Mouse (Mus musculus): Measurements from ENCODE around the gene Dusp18.

Dusp18 gene

DNA sequence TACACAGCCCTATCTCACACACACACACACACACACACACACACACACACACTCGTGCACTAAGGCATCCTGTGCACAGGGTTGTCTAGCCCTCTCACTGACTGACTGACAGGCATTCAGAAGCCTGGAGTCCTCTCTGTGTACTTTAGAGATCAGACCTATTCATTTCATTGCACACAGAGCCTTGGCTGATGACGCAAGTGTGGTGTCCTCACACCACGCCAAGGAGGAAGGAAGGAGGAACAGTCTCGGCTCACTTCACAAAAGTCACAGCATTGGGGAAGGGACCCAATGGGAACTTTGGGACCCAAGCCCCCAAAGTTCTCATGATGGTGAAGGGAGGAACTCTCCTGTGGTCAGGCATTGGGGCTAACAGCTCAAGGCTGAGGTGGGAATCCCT, 35.0 kb downstream of the Dusp18 start:
- DNase-seq (ENCODE audit: low spot score in 2 of 2): peak; percentile 15 to 61

DNA sequence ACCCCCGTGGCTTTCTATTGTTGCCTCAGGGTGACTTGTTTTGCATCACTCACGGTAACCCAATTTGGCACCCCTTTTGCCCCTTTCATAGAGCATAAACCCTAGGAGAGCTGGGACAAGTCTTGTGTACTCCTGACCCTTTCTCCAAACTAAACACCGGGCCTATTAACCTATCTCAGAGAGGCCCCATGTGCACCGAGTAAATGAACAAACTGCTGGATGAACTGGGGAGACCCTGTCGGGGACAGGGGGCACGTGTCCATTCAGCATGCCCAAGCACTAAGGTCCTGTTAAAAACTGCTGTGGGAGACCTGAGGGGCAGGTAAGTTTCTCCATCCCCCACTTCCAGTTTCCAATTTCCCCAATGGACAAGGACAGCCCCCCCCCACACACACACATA, 35.9 kb downstream of the Dusp18 start:
- peak in 1 of 2 experiments; percentile 7 for DNase-seq (ENCODE audit: low spot score in 2 of 2)

DNA sequence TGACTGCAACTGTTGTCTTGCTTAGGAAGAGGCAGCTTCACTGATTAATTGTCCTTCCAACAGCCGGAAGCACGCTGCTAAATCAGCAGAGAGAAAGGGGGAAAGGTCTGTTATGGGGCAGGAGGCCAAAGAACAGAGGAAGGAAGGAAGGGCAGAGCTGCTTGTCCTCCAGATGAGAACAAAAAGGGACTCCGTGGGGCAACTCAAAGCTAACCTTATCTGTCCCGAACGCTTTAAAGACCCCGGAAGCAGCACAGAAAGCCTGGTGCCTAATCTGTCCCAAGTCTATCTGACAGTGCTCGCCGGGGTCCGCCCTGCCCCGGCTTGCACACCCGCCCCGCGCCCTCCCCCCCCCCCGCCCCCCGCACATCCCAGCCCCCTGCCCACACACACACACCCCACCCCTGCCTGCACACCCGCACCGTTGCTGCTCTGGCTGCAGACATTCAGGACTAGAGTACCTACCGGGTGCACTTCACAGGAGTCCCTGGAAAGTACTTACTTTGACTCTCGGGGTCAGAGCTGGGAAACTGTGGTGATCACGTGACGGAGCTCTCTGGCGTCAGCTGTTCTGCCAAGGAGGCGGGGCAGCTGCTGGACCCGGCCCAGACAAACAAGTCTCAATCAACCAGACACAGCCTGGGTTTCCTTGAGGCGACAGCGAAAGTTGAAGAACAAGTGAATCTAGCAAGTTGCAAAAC, 36.6 kb downstream of the Dusp18 start, which contains the start of gene Tcn2:
TSS of gene Tcn2 (minus strand) at position 649 of the 701 bp plus-strand sequence.
- peak; percentile 60 to 78 for DNase-seq (ENCODE audit: low spot score in 2 of 2)

DNA sequence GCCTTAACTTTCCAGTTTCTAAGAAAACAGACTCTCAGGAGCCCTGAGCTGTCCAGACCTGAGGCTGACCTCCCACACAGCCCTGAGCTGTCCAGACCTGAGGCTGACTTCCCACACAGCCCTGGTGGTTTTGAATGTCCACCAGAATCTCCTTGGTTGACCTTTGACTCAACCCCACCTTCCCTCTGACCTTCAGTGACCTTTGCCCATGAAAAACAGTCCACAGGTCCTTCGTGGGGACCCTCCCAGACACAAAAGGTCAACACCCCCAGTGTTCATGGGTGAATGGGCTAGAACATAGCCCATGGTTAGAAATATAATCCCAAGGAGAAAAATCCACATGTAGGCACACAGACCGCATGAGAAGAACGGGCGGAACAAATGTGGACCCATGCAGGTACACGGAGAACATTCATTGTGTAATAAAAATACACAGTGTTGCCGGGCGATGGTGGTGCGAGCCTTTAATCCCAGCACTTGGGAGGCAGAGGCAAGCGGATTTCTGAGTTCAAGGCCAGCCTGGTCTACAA, 38.8 kb downstream of the Dusp18 start:
- peak in 1 of 2 experiments; percentile 40 for DNase-seq (ENCODE audit: low spot score in 2 of 2)

DNA sequence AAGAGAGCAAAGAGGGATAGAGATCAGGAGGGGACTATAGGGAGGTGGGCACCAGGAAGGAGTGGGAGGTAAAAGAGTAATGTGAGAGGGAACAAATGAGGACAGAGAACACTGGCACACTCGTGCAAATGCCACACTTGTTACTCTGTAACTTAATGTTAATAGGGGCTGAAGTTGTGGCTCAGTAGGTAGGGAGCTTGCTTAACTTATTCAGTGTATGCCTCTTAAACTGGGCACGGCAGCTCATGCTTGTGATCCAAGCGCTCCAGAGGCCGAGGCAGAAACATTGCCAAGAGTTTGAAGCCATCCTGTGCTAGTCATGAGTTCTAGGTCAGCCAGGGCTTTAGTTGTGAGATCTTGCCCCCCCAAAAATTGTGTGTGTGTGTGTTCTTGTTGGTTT, 40.1 kb downstream of the Dusp18 start:
- DNase-seq (ENCODE audit: low spot score in 2 of 2): peak; percentile 3 to 41

DNA sequence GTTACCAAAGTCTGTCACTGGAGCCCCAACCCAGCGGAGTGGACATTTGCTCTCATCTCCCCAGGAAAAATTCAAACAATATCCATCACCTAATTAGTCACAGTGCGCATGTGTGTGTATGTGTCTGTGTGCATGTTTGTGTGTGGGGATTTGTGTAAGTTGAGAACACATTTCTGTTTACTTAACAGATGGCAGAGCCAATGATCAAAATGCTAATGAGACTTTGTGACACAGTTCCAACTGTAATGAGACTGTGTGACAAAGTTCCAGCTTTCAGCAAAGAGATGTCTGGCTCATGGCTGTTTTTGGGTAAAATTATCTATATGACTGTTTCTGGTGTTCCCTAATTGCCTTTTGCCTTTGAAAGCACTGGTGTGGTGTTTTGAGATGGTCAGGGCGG, 41.3 kb downstream of the Dusp18 start:
- no peak for DNase-seq (ENCODE audit: low spot score in 2 of 2)

DNA sequence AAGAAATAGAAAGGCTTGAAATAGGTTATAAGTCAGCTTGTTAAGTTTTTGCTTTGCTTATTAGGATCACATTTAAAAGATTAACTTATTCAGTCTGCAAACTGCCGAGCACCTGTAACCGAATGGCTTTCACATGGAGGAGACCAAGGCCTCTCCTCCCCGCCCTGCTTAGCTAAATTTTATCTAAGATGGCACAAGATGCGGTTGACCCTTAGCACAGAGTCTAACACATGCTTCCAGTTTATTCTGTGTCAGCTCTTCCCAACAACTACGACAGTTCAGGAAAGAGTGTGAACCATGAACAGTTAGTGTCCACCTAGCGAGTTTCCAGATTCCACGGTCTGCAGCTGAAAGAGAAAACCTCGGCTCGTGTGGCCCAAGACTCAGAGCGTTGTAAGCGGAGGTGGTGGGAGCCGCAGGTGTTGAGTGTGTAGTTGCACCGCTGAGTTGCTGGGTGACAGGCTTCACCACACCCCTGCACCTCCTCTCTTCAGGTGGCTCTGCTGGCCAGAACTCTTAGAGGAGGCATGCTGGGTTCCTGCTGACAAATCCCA, 42.4 kb downstream of the Dusp18 start:
- DNase-seq (ENCODE audit: low spot score in 2 of 2): no peak

DNA sequence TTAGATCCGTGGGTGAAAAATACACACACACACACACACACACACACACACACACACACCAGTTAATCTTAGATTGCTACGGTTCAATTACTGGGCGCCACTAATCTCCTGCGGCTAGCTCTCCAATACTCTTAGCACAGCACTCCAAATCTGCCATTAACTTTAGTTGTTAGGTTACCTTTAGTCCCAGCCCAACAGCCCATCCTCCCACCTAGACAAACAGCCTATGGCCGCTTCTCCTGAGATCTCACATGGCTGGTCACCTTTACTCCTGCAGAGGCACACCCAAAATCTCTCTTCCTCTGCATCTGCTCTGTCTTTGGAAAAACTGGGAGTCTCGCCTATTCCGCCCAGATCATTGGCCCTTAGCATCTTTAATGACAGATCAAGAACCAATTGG, 46.3 kb downstream of the Dusp18 start:
- DNase-seq (ENCODE audit: low spot score in 2 of 2): peak in 1 of 2 experiments; percentile 25

DNA sequence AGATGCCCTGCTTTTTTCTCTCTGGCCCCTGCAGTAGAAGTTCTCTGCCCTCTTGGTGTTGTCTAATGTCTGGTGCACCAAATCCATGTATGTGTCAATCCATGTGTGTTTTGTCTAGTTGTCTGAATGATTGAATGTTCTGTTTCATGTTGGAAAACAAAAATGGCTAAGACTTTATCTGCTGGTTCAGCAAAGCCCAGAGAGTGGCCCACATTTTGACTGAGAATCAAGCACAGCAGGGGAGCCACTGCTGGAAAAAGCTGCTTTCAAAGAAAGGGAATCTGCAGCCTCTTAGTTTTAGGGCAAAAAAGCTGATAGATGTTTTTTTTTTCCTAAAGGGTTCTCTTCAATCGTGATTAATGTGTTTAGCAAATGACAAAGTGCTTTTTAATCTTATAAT, 51.3 kb downstream of the Dusp18 start:
- DNase-seq (ENCODE audit: low spot score in 2 of 2): peak in 1 of 2 experiments; percentile 23

Data from spleen, postnatal 4 days (tissue).